Mouse (Mus musculus) intestine, embryonic 15.5 days (tissue): ENCODE data around the gene Plekhh2. TPM values are rescaled to one million over a fixed set of nuclear protein-coding genes. Genes with fewer than 3 reads are reported as not detected.

Source experiments
- ATAC-seq: fragments of 200-750 bp; cut with Nextera tagmentation; 2 replicates; pipeline ENCODE4 v1.8.0; 2017; ENCODE audit warnings: moderate TSS enrichment, moderate library complexity
- H3K27ac ChIP-seq: fragments of 300-500 bp; sonication (generic); 2 replicates; pipeline ENCODE4 v1.5.1; 2015; ENCODE audit warnings: mild to moderate bottlenecking, inconsistent platforms
- H3K27me3 ChIP-seq: fragments of 300-500 bp; sonication (generic); replicated peaks from 2 replicates; pipeline ENCODE4 v1.6.1; 2015; ENCODE audit warnings: inconsistent platforms
- H3K36me3 ChIP-seq: fragments of 300-500 bp; sonication (generic); 2 replicates; pipeline ENCODE4 v1.6.1; 2015; ENCODE audit warnings: inconsistent platforms
- H3K4me1 ChIP-seq: fragments of 300-500 bp; sonication (generic); replicated peaks from 2 replicates; pipeline ENCODE4 v1.6.1; 2015; ENCODE audit warnings: inconsistent platforms
- H3K4me2 ChIP-seq: fragments of 300-500 bp; sonication (generic); replicated peaks from 2 replicates; pipeline ENCODE4 v1.6.1; 2015; ENCODE audit warnings: mild to moderate bottlenecking, inconsistent platforms
- H3K4me3 ChIP-seq: fragments of 300-500 bp; sonication (generic); replicated peaks from 2 replicates; pipeline ENCODE4 v1.5.1; 2015; ENCODE audit warnings: inconsistent platforms
- H3K9ac ChIP-seq: fragments of 300-500 bp; sonication (generic); 2 replicates; pipeline ENCODE4 v1.6.1; 2015; ENCODE audit warnings: inconsistent platforms
- H3K9me3 ChIP-seq: fragments of 300-500 bp; sonication (generic); 2 replicates; pipeline ENCODE4 v1.6.1; 2016; ENCODE audit warnings: inconsistent platforms
- WGBS: fragments of 180-500 bp; shearing (Covaris S2); methylation state at CpG from one replicate; pipeline ENCODE4 v1.1.7; 2015; 5-methylcytosine and 5-hydroxymethylcytosine counted together
- polyA plus RNA-seq: library from polyadenylated mRNA; unstranded; fragments of >200 nt; fragmentation: Nextera tagmentation; extraction: Ambion mirVana; gene quantifications from 2 replicates; pipeline ENCODE4 v1.2.1, GENCODE M21; 2015

Plekhh2 gene
- polyA plus RNA-seq, 1 experiment from 2014 or later, result 8.0 TPM

DNA sequence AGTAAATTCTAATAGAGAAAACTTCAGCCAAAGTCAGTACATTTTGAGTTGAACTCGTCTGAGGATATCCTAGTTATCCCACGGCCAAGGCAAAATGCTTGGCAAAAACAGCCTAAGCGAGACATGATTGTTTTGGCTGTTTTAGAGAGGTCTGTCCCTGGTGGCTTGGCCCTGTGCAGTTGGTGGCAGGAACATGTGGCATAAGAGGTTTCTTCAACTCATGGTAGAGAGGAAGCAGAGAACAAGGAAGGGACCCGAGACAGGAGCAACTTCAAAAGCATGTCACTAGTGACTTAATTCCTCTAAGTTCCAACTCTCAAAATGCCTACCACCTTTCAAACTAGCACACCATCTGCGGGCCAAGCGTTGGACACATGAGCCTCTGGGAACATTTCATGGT lies 108.9 kb downstream of the Plekhh2 start:
- peak overlapping the region; percentile 65; the same call in 1 of the 2 replicates for H3K27ac ChIP-seq
- H3K9ac ChIP-seq, result no peak overlapping the region
- no peaks in the 10 kb centered on the region for H3K36me3 ChIP-seq
- H3K9me3 ChIP-seq, result no peaks in the 10 kb centered on the region
- 0 out of 2 replicates have a peak, but pooled peaks cover 3% of the 10 kb centered on the region for H3K4me1 ChIP-seq
- no peak overlapping the region for H3K4me3 ChIP-seq
- H3K27me3 ChIP-seq, result no peaks in the 10 kb centered on the region
- WGBS, result 85% methylated on average over 6 of the region's 6 CpGs
- no peak overlapping the region for H3K4me2 ChIP-seq
- ATAC-seq, result no peak

DNA sequence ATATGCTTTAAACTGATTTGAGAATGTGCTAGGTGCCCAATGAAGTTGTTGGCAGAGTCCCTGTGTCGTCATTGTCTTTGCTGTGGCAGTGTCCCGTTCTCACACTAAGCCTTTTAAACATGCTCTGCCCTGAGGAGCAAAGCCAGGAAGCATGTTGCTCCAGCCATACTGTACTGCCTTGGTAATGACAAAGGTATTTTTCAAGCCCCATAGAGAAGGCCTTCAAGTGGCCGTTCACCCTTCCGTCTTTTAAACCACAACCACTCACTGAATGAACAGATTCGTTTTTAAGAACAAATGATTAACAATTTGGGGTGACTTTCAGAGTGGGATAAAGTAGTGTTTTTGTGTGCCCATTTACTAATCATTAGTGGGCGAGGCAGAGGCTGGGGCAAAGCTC lies 109.5 kb downstream of the Plekhh2 start:
- H3K4me2 ChIP-seq, result no peak overlapping the region
- WGBS, result 90% methylated on average over 6 of the region's 6 CpGs
- no peak overlapping the region for H3K9ac ChIP-seq
- H3K9me3 ChIP-seq, result no peaks in the 10 kb centered on the region
- H3K4me3 ChIP-seq, result no peak overlapping the region
- no peak for ATAC-seq
- no peaks in the 10 kb centered on the region for H3K36me3 ChIP-seq
- H3K4me1 ChIP-seq, result 0 out of 2 replicates have a peak, but pooled peaks cover 3% of the 10 kb centered on the region
- H3K27ac ChIP-seq, result no peak overlapping the region
- no peaks in the 10 kb centered on the region for H3K27me3 ChIP-seq

DNA sequence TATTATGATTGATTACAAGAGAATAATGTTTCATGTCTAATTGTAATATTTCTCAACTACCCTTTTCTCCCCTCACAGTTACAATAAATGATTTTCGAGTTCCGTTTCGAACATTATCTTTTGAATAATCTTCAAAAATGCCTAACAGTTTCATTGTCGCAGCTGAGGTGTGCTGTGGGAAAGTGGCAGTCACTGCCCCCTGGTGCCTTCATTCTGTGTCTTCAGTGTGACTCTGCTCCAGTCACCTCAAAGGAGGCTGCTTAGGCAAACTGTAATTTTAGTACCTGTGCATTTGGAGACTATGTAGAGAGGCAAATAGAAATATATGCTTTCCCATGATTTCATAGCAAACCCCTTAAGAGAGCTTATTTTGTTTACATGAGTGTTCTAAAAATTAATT lies 110.3 kb downstream of the Plekhh2 start:
- Histone ChIP-seq H3K9me3 (no peaks in the 10 kb centered on the region), H3K4me1 (peaks cover 7% of the 10 kb centered on the region), H3K9ac (no peak overlapping the region), H3K27me3 (no peaks in the 10 kb centered on the region), H3K36me3 (no peaks in the 10 kb centered on the region), H3K4me2 (no peak overlapping the region), H3K27ac (no peak overlapping the region), H3K4me3 (no peak overlapping the region)
- no peak for ATAC-seq
- WGBS, result 87% methylated on average over 4 of the region's 4 CpGs

DNA sequence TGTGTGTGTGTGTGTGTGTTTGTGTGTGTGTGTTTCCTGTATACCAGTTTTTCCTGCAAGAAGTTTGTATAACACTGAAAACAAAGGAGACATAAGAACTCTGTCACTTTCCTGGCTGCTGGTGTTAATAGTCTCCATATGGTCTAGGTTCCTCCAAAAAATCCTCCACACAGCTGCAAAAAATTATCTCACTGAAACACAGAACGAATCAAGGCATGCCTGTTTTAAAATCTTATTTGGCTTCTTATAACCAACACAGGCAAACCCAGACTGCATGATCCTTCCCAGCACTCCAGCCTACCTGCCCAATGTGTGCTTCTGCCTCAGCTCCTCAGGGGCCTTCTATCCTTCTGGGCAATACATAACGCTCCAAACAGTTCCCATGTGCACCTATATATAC lies 111.2 kb downstream of the Plekhh2 start:
- Histone ChIP-seq H3K27ac (peak overlapping the region; percentile 39; the same call in 1 of the 2 replicates), H3K4me1 (peaks cover 7% of the 10 kb centered on the region), H3K36me3 (no peaks in the 10 kb centered on the region), H3K4me2 (no peak overlapping the region), H3K9me3 (no peaks in the 10 kb centered on the region), H3K27me3 (no peaks in the 10 kb centered on the region), H3K4me3 (no peak overlapping the region), H3K9ac (no peak overlapping the region)
- no peak for ATAC-seq
- WGBS, result 62% methylated on average over 2 of the region's 2 CpGs

DNA sequence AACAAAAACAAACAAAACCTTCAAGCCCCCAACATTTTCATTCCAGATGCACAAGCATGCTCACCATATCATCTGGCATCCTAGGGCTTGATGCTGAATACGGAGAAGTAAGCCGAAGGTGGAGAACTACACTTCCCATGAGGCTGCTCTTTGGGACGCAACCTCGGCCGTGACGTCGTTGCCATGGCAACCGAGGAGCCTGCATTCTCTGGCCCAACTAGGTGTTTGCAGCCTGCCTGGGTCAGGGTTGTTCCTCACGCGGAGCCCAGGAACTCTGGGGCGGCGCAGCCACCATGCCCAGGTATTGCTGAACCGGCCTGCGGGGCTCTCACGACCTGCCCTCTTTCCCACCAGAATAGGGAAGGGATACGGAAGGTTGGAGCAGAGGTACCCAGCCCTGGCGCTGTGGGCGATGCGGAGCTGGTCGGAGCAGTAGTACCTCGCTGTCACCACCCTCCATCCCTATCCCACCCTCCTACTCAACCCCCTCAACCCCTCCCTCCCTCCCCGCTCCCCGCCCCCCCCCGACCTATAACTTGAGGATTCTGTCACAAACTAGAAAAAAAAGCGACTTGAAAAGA lies 114.7 kb downstream of the Plekhh2 start, which contains the start of gene Dync2li1:
Gene Dync2li1, plus strand, starts transcription at position 221 of the 581 bp plus-strand sequence.
- H3K36me3 ChIP-seq, result no peaks in the 10 kb centered on the region
- ATAC-seq, result peak; percentile 97
- peaks cover 4% of the 10 kb centered on the region for H3K4me1 ChIP-seq
- peak within 1 kb of the TSS; percentile 61 for H3K4me3 ChIP-seq
- no peaks in the 10 kb centered on the region for H3K27me3 ChIP-seq
- peak within 1 kb of the TSS; percentile 54; the same call in 1 of the 2 replicates for H3K27ac ChIP-seq
- peak within 1 kb of the TSS; percentile 92 for H3K4me2 ChIP-seq
- H3K9me3 ChIP-seq, result no peaks in the 10 kb centered on the region
- 2% methylated on average over 25 of the region's 25 CpGs for WGBS
- peak within 1 kb of the TSS; percentile 58 for H3K9ac ChIP-seq

DNA sequence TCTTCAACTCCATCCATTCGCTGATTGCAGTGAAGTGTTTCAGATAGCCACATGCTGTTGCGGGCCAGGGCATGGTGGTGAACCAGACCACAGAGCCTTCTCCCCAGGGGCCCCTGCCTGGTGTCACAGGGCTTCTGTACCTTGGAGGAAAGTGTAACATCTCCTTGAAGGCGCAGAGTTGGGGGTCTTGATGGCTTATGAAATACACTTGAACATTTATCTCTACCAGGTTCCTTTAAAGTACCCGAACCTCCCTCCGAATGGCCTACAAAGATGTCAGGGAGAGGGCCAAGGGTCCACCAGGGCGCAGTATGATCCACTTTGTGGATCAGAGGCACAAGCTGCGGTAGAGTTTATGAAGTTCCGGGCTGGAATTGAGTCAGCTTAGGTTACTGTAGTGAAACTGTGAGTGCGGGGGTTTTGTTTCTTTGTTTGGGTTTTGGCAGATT lies 115.2 kb downstream of the Plekhh2 start:
- peak overlapping the region; percentile 92 for H3K4me2 ChIP-seq
- no peaks in the 10 kb centered on the region for H3K9me3 ChIP-seq
- H3K27me3 ChIP-seq, result no peaks in the 10 kb centered on the region
- H3K9ac ChIP-seq, result peak overlapping the region; percentile 58
- ATAC-seq, result peak; percentile 57
- WGBS, result 26% methylated on average over 9 of the region's 9 CpGs
- H3K4me1 ChIP-seq, result peaks cover 4% of the 10 kb centered on the region
- peak overlapping the region; percentile 61 for H3K4me3 ChIP-seq
- H3K36me3 ChIP-seq, result no peaks in the 10 kb centered on the region
- peak overlapping the region; percentile 54; the same call in 1 of the 2 replicates for H3K27ac ChIP-seq

DNA sequence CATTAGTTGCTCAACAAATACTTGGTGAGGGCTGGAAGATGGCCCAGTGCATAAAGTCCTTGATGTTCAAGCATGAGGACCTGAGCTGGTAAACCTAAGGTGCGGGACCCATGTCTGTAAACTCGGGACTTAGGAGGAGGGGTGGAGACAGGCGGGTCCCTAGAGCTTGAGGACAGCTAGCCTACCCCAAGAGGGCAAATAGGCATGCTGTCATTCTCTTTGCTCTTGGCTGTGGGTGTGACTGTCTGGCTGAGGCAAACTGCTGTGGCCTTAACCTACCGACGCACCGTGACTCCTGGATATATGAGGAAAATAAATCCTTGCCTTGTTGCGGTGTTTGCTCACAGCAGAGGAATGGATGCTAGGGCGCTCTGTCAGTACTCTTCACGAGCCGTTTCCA lies 116.0 kb downstream of the Plekhh2 start:
- 82% methylated on average over 10 of the region's 10 CpGs for WGBS
- Histone ChIP-seq H3K36me3 (no peaks in the 10 kb centered on the region), H3K4me2 (no peak overlapping the region), H3K9me3 (no peaks in the 10 kb centered on the region), H3K27ac (no peak overlapping the region), H3K4me3 (no peak overlapping the region), H3K4me1 (peaks cover 4% of the 10 kb centered on the region), H3K27me3 (no peaks in the 10 kb centered on the region), H3K9ac (no peak overlapping the region)
- ATAC-seq, result no peak

DNA sequence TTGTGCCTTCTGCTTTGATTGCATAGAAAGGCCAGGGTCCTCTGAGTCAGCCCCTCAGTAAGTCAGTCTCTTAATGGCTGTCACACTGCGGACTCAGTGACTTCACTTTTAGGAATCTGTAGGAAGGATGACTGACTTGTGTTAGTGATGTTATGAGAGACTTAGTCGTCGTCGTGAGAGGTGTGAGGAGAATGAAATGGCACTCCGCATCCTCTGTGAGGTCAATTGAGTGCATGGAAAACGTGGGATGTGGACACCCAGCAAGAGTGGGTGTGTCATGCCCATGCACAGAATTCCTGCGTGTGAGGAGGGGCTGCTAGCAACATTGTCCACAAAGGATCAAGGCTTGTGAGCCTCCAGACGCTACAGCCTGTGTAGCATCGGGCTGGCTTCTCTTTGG lies 116.9 kb downstream of the Plekhh2 start:
- Histone ChIP-seq H3K4me3 (no peak overlapping the region), H3K36me3 (no peaks in the 10 kb centered on the region), H3K27me3 (no peaks in the 10 kb centered on the region), H3K4me2 (no peak overlapping the region), H3K4me1 (peaks cover 4% of the 10 kb centered on the region), H3K9ac (no peak overlapping the region), H3K27ac (no peak overlapping the region), H3K9me3 (no peaks in the 10 kb centered on the region)
- no peak for ATAC-seq
- WGBS, result 82% methylated on average over 9 of the region's 9 CpGs

DNA sequence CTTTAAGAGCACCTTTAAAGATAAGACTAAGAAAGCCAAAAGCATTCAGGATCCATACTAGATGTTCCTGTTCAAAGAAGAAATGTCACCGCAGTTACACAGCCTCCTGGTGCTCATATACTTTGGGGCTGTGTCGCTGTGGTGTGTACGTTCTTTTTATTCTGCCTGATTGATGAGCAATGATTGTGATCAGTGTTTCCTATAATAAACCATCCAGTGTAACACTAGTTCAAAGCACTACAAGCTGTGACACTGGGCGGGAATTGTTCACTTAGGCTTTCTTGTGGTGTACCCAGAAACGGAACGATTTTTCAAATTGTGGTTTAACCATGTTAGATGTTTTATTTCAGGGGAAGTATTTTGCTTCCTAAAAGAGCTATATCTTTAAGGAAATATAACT lies 120.1 kb downstream of the Plekhh2 start:
- 89% methylated on average over 6 of the region's 6 CpGs for WGBS
- H3K36me3 ChIP-seq, result no peaks in the 10 kb centered on the region
- no peak overlapping the region for H3K4me2 ChIP-seq
- H3K4me1 ChIP-seq, result peaks cover 2% of the 10 kb centered on the region
- no peaks in the 10 kb centered on the region for H3K27me3 ChIP-seq
- no peak overlapping the region for H3K4me3 ChIP-seq
- no peak for ATAC-seq
- no peaks in the 10 kb centered on the region for H3K9me3 ChIP-seq
- H3K27ac ChIP-seq, result no peak overlapping the region
- no peak overlapping the region for H3K9ac ChIP-seq

DNA sequence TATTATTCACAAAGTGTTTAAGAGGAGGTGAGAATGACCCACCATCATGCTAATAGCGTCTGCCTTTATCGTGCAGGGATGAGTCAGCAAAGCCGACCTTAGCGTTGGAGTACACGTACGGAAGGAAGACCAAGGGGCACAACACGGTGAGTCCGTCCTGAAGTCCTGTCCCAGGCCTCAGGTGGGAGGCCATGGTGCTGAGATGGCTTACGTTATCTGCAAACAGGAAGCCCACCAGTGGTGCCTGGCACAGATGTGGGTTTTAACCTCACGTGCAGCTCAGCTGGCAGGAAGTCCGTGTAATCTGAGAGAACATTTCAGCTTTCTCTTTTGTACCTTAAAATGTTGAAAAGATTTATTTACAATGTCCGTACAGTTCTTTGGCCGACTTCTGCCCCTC lies 121.7 kb downstream of the Plekhh2 start:
- Histone ChIP-seq H3K27me3 (no peaks in the 10 kb centered on the region), H3K27ac (no peak overlapping the region), H3K4me2 (no peak overlapping the region), H3K4me3 (no peak overlapping the region), H3K9me3 (no peaks in the 10 kb centered on the region), H3K4me1 (no peaks in the 10 kb centered on the region), H3K36me3 (no peaks in the 10 kb centered on the region), H3K9ac (no peak overlapping the region)
- ATAC-seq, result no peak
- 74% methylated on average over 13 of the region's 13 CpGs for WGBS

DNA sequence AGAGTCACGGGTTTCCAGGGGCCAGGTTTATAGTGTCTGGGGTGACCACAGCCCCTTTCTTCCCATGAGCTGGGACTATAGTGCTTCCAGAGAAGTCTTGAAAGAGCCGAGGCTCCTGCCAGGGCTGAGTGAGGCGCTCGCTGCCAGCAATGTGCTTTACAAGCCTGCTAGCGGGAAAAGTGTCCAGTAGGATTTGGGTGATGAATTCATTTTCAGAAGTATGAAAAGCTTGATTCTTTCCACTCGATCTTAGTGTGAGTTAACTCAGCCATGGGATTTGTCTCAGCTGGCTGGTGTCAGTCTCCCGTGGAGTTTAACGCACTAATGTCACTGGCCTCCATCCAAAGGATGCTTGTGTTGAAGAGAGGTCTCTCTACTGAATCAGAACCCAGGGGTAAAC lies 124.6 kb downstream of the Plekhh2 start:
- no peak for ATAC-seq
- no peak overlapping the region for H3K27ac ChIP-seq
- no peaks in the 10 kb centered on the region for H3K36me3 ChIP-seq
- WGBS, result 60% methylated on average over 8 of the region's 8 CpGs
- H3K27me3 ChIP-seq, result no peaks in the 10 kb centered on the region
- H3K4me2 ChIP-seq, result no peak overlapping the region
- no peak overlapping the region for H3K9ac ChIP-seq
- H3K4me1 ChIP-seq, result 0 out of 2 replicates have a peak, but pooled peaks cover 4% of the 10 kb centered on the region
- H3K4me3 ChIP-seq, result no peak overlapping the region
- no peaks in the 10 kb centered on the region for H3K9me3 ChIP-seq

DNA sequence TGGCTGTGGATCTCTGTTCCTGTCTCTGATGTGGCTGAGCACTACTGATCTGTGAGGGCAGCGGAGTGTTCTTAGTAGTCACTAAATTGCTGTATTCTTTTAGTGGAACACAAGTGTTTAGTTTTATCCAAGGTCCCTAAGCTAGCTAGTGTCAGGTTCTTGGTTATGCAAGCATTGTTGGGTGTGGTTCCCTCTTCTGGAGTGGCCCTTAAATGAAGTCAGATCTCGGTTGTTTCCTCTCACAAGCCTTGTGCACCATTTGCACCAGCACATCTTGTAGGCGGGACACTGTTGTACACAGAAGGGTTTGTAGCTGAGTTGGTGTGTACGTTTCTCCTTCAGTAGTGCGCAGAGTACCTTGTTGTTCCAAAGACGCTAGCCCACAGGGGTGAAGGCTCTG lies 126.3 kb downstream of the Plekhh2 start:
- Histone ChIP-seq H3K4me1 (0 out of 2 replicates have a peak, but pooled peaks cover 6% of the 10 kb centered on the region), H3K9me3 (no peaks in the 10 kb centered on the region), H3K27me3 (no peaks in the 10 kb centered on the region), H3K4me2 (no peak overlapping the region), H3K36me3 (no peaks in the 10 kb centered on the region), H3K4me3 (no peak overlapping the region), H3K27ac (no peak overlapping the region), H3K9ac (no peak overlapping the region)
- no peak for ATAC-seq
- 90% methylated on average over 6 of the region's 6 CpGs for WGBS

DNA sequence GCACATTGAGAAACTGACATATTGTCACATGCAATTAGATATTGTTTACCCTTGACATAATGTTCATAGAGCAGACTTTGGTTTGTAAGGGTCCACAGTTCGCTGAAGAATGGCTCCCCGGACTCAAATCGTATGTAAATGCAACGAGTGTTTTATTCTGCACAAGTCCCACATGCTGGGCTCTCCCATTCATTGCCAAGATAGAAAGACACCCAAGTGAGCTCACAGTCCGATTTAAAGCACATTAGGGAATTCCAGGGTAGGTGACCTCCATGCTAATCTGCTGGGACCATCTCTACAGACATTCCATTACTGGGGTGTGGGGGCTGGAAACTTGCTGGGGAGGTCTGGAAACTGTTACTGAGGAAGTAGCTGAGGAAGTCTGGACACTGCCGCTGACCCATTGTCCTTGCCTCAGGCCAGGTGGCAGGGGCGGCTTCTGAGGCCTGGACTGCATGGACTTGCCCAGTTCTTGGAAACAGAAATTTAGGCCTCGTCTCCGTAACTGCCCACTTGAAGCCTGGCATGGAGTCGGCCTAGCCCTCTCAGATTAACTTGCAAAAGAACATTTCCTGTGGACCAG lies 128.2 kb downstream of the Plekhh2 start:
- 76% methylated on average over 10 of the region's 10 CpGs for WGBS
- H3K4me2 ChIP-seq, result no peak overlapping the region
- no peaks in the 10 kb centered on the region for H3K9me3 ChIP-seq
- ATAC-seq, result no peak
- H3K36me3 ChIP-seq, result no peaks in the 10 kb centered on the region
- no peak overlapping the region for H3K4me3 ChIP-seq
- no peak overlapping the region for H3K9ac ChIP-seq
- no peaks in the 10 kb centered on the region for H3K27me3 ChIP-seq
- H3K4me1 ChIP-seq, result 0 out of 2 replicates have a peak, but pooled peaks cover 6% of the 10 kb centered on the region
- H3K27ac ChIP-seq, result no peak overlapping the region
